Mouse (Mus musculus): ENCODE measurements around the gene Phtf2. TPM values are rescaled to one million over a fixed set of nuclear protein-coding genes. Genes with fewer than 3 reads are reported as not detected.
"Not testable (repeated sequence)": the region's sequence is repeated elsewhere in the genome, so short reads cannot be mapped to it uniquely, and the experiment has no call there.

Gene Phtf2
- polyA plus RNA-seq, 1 experiment from 2014 or later = 12.0 TPM

GRCm38 (mm10) chr5:20759771-20760170 is 122.2 kb downstream of the Phtf2 start:
- 65% methylated on average over 5 of the region's 5 CpGs for WGBS

GRCm38 (mm10) chr5:20753963-20754362 is 128.0 kb downstream of the Phtf2 start:
- Histone ChIP-seq H3K4me2 (no peak overlapping the region), H3K36me3 (no peaks in the 10 kb centered on the region), H3K27me3 (replicated peaks) (no peaks in the 10 kb centered on the region), H3K9ac (no peak overlapping the region), H3K4me3 (replicated peaks) (no peak overlapping the region), H3K27ac (no peak overlapping the region), H3K4me1 (no peaks in the 10 kb centered on the region), H3K9me3 (no peaks in the 10 kb centered on the region)
- WGBS = 64% methylated on average over 5 of the region's 5 CpGs
- no peak for ATAC-seq (ENCODE audit: insufficient read depth, low FRiP score, low read depth)

More at GRCm38 (mm10) chr5:20759771-20760170, 122.2 kb downstream of the Phtf2 start:
- H3K4me3 ChIP-seq (replicated peaks) = no peak overlapping the region
- no peak overlapping the region for H3K27ac ChIP-seq
- ATAC-seq (ENCODE audit: insufficient read depth, low FRiP score, low read depth) = no peak
- no peak overlapping the region for H3K9ac ChIP-seq
- no peaks in the 10 kb centered on the region for H3K36me3 ChIP-seq
- no peaks in the 10 kb centered on the region for H3K27me3 ChIP-seq (replicated peaks)
- H3K4me2 ChIP-seq = no peak overlapping the region
- no peaks in the 10 kb centered on the region for H3K4me1 ChIP-seq
- no peaks in the 10 kb centered on the region for H3K9me3 ChIP-seq

DNA sequence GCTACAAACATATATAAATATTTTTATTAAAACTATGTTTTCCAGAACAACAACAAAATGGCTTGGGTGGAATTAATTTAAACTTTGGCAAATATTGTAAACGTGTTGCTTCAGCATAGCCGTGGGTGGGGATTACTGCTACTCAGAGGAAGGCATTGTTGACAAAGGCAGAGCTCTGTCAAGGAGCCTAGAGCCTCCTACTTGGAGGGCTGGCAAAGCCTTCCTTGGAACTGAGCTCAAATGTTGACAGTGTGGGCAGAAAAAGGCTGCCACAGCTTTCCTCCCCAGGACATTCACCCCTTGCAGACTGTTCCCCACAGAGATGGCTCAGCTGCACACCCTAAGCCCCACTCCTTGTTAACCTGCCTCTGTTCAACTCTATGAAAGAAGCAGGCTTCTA is 128.8 kb downstream of the Phtf2 start:
- Histone ChIP-seq H3K4me1 (no peaks in the 10 kb centered on the region), H3K27me3 (replicated peaks) (no peaks in the 10 kb centered on the region), H3K4me2 (no peak overlapping the region), H3K4me3 (replicated peaks) (no peak overlapping the region), H3K36me3 (no peaks in the 10 kb centered on the region), H3K9ac (no peak overlapping the region), H3K27ac (no peak overlapping the region), H3K9me3 (no peaks in the 10 kb centered on the region)
- 31% methylated on average over 2 of the region's 2 CpGs for WGBS
- no peak for ATAC-seq (ENCODE audit: insufficient read depth, low FRiP score, low read depth)

DNA sequence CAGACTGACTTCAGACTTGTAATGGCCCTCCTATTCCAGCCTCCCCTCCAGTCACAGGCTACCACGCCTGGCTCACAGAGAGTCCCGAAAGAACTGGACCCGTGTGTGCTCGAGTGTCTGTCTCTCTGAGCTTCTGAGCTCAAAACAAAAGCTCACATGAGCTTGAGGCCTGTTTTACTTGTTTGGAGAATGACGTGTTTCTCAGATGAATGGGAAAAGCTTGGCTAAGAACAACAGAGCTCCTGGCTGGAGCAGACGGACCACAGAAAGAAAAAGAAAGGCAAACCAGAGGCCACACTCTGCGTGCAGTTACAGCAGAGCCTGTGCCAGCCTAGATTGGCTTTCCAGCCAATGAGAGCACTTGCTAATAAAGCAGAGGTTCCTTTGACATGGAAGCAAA is 130.2 kb downstream of the Phtf2 start:
- Histone ChIP-seq H3K4me2 (no peak overlapping the region), H3K4me3 (replicated peaks) (no peak overlapping the region), H3K9me3 (no peaks in the 10 kb centered on the region), H3K4me1 (no peaks in the 10 kb centered on the region), H3K27me3 (replicated peaks) (no peaks in the 10 kb centered on the region), H3K9ac (no peak overlapping the region), H3K27ac (no peak overlapping the region), H3K36me3 (no peaks in the 10 kb centered on the region)
- no peak for ATAC-seq (ENCODE audit: insufficient read depth, low FRiP score, low read depth)
- WGBS = 51% methylated on average over 7 of the region's 7 CpGs

GRCm38 (mm10) chr5:20751000-20751399 is 130.9 kb downstream of the Phtf2 start:
- no peak overlapping the region for H3K4me2 ChIP-seq
- no peaks in the 10 kb centered on the region for H3K4me1 ChIP-seq
- H3K9me3 ChIP-seq = no peaks in the 10 kb centered on the region
- ATAC-seq (ENCODE audit: insufficient read depth, low FRiP score, low read depth) = no peak
- no peaks in the 10 kb centered on the region for H3K27me3 ChIP-seq (replicated peaks)
- H3K9ac ChIP-seq = no peak overlapping the region
- no peaks in the 10 kb centered on the region for H3K36me3 ChIP-seq
- no peak overlapping the region for H3K27ac ChIP-seq
- WGBS = 72% methylated on average over 7 of the region's 7 CpGs
- no peak overlapping the region for H3K4me3 ChIP-seq (replicated peaks)

DNA sequence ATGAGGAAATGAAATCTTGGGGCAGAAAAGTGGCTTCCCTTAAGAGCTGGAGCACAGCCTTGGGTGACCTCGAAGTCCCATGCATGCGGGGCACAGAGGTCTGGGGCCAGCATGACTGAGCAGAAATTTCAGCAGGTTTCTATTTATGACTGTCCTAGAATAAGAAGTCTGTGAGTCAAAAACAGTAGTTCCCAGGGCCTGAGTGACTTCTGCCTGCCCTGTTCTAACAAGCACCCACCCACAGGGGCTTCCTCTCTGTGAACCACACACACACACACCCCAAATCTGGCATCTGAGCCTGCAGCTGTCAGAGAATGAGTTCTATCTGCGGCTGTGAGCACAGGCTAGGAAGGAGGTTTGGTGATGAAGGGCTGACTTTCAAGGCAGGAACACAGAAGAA is 132.4 kb downstream of the Phtf2 start:
- H3K27me3 ChIP-seq (replicated peaks) = no peaks in the 10 kb centered on the region
- H3K27ac ChIP-seq = no peak overlapping the region
- 77% methylated on average over 3 of the region's 3 CpGs for WGBS
- H3K4me3 ChIP-seq (replicated peaks) = no peak overlapping the region
- no peak for ATAC-seq (ENCODE audit: insufficient read depth, low FRiP score, low read depth)
- no peak overlapping the region for H3K4me2 ChIP-seq
- no peaks in the 10 kb centered on the region for H3K36me3 ChIP-seq
- no peaks in the 10 kb centered on the region for H3K9me3 ChIP-seq
- no peaks in the 10 kb centered on the region for H3K4me1 ChIP-seq
- H3K9ac ChIP-seq = no peak overlapping the region

GRCm38 (mm10) chr5:20748856-20749255 is 133.1 kb downstream of the Phtf2 start:
- no peaks in the 10 kb centered on the region for H3K27me3 ChIP-seq (replicated peaks)
- ATAC-seq (ENCODE audit: insufficient read depth, low FRiP score, low read depth) = no peak
- no peak overlapping the region for H3K9ac ChIP-seq
- H3K4me3 ChIP-seq (replicated peaks) = no peak overlapping the region
- no peak overlapping the region for H3K4me2 ChIP-seq
- no peaks in the 10 kb centered on the region for H3K36me3 ChIP-seq
- no peaks in the 10 kb centered on the region for H3K9me3 ChIP-seq
- H3K27ac ChIP-seq = no peak overlapping the region
- no peaks in the 10 kb centered on the region for H3K4me1 ChIP-seq
- 88% methylated on average over 8 of the region's 8 CpGs for WGBS

GRCm38 (mm10) chr5:20748142-20748541 is 133.8 kb downstream of the Phtf2 start:
- H3K4me3 ChIP-seq (replicated peaks) = no peak overlapping the region
- WGBS = 69% methylated on average over 4 of the region's 4 CpGs
- H3K4me1 ChIP-seq = no peaks in the 10 kb centered on the region
- no peak for ATAC-seq (ENCODE audit: insufficient read depth, low FRiP score, low read depth)
- no peak overlapping the region for H3K9ac ChIP-seq
- H3K27ac ChIP-seq = no peak overlapping the region
- H3K27me3 ChIP-seq (replicated peaks) = no peaks in the 10 kb centered on the region
- H3K36me3 ChIP-seq = no peaks in the 10 kb centered on the region
- H3K9me3 ChIP-seq = no peaks in the 10 kb centered on the region
- no peak overlapping the region for H3K4me2 ChIP-seq

- H3K9me3 ChIP-seq = no peaks in the 10 kb centered on the region
- no peaks in the 10 kb centered on the region for H3K36me3 ChIP-seq
- WGBS = 91% methylated on average over 8 of the region's 8 CpGs
- no peak for ATAC-seq (ENCODE audit: insufficient read depth, low FRiP score, low read depth)
- no peaks in the 10 kb centered on the region for H3K27me3 ChIP-seq (replicated peaks)
- H3K9ac ChIP-seq = no peak overlapping the region
- no peak overlapping the region for H3K4me3 ChIP-seq (replicated peaks)
- H3K4me1 ChIP-seq = no peaks in the 10 kb centered on the region
- H3K27ac ChIP-seq = no peak overlapping the region
- H3K4me2 ChIP-seq = no peak overlapping the region
Measured at GRCm38 (mm10) chr5:20741936-20742335, 140.0 kb downstream of the Phtf2 start.

GRCm38 (mm10) chr5:20741193-20741592 is 140.7 kb downstream of the Phtf2 start:
- 57% methylated on average over 6 of the region's 6 CpGs for WGBS
- Histone ChIP-seq H3K9me3 (no peaks in the 10 kb centered on the region), H3K4me2 (no peak overlapping the region), H3K36me3 (no peaks in the 10 kb centered on the region), H3K4me1 (no peaks in the 10 kb centered on the region), H3K9ac (no peak overlapping the region), H3K4me3 (replicated peaks) (no peak overlapping the region), H3K27ac (no peak overlapping the region), H3K27me3 (replicated peaks) (no peaks in the 10 kb centered on the region)
- ATAC-seq (ENCODE audit: insufficient read depth, low FRiP score, low read depth) = 0 out of 2 replicates have a peak, but pooled peaks have one; percentile 31

DNA sequence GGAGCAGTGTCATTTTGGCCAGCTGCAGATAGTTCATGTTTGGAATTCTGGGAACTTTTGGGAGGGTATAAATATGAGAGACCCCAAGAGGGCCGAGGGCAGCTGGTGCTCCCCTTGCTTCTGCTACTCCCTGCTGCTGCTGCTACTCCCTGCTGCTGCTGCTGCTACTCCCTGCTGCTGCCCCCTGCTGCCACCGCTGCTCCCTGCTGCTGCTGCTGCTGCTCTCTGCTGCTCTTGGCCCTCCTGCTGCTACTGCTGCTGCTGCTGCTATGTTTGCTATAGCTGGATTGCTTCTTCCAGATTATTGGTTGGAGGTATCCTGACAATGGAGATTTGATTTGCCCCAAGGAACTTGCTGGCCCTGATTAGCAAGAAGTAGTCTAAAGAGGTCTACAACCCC is 143.1 kb downstream of the Phtf2 start:
- WGBS = 25% methylated on average over 2 of the region's 2 CpGs
- Histone ChIP-seq H3K4me1 (no peaks in the 10 kb centered on the region), H3K4me2 (no peak overlapping the region), H3K4me3 (replicated peaks) (no peak overlapping the region), H3K36me3 (no peaks in the 10 kb centered on the region), H3K9ac (no peak overlapping the region), H3K27me3 (replicated peaks) (no peaks in the 10 kb centered on the region), H3K9me3 (no peaks in the 10 kb centered on the region), H3K27ac (no peak overlapping the region)
- no peak for ATAC-seq (ENCODE audit: insufficient read depth, low FRiP score, low read depth)

DNA sequence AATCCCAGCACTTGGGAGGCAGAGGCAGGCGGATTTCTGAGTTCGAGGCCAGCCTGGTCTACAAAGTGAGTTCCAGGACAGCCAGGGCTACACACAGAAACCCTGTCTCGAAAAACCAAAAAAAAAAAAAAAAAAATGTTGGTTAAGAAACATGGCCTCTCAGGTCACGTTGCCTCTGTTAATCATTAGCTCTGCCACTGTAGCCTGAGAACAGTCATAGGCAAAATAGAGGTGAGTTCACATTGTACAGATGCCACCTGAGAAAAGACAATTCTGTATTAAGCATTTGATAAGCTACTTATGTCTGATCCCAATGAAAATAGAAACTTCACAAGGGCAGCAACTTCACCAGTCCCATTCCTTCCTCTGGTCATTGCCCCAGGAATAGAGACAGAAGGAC is 158.7 kb downstream of the Phtf2 start:
- H3K9ac ChIP-seq; H3K27ac ChIP-seq; ATAC-seq (ENCODE audit: insufficient read depth, low FRiP score, low read depth); H3K9me3 ChIP-seq; H3K4me3 ChIP-seq (replicated peaks); H3K36me3 ChIP-seq; H3K4me2 ChIP-seq; H3K27me3 ChIP-seq (replicated peaks); H3K4me1 ChIP-seq: not testable (repeated sequence)
- 81% methylated on average over 4 of the region's 4 CpGs for WGBS

GRCm38 (mm10) chr5:20720201-20720900 is 161.6 kb downstream of the Phtf2 start:
- no peak overlapping the region for H3K9ac ChIP-seq
- WGBS = 43% methylated on average over 4 of the region's 4 CpGs
- no peaks in the 10 kb centered on the region for H3K4me1 ChIP-seq
- H3K27ac ChIP-seq = no peak overlapping the region
- no peaks in the 10 kb centered on the region for H3K36me3 ChIP-seq
- H3K9me3 ChIP-seq = no peaks in the 10 kb centered on the region
- no peak overlapping the region for H3K4me2 ChIP-seq
- no peak for ATAC-seq (ENCODE audit: insufficient read depth, low FRiP score, low read depth)
- no peak overlapping the region for H3K4me3 ChIP-seq (replicated peaks)
- H3K27me3 ChIP-seq (replicated peaks) = no peaks in the 10 kb centered on the region

Data from stomach, embryonic 15.5 days (tissue).